Mouse (Mus musculus): ENCODE measurements around the gene Myom3. TPM values are rescaled to one million over a fixed set of nuclear protein-coding genes. Genes with fewer than 3 reads are reported as not detected.
"Not testable (repeated sequence)": the region's sequence is repeated elsewhere in the genome, so short reads cannot be mapped to it uniquely, and the experiment has no call there.

Gene Myom3
- 0.17 and 0.26 TPM in 2 replicates for polyA plus RNA-seq (2012; rRNA removed)

DNA sequence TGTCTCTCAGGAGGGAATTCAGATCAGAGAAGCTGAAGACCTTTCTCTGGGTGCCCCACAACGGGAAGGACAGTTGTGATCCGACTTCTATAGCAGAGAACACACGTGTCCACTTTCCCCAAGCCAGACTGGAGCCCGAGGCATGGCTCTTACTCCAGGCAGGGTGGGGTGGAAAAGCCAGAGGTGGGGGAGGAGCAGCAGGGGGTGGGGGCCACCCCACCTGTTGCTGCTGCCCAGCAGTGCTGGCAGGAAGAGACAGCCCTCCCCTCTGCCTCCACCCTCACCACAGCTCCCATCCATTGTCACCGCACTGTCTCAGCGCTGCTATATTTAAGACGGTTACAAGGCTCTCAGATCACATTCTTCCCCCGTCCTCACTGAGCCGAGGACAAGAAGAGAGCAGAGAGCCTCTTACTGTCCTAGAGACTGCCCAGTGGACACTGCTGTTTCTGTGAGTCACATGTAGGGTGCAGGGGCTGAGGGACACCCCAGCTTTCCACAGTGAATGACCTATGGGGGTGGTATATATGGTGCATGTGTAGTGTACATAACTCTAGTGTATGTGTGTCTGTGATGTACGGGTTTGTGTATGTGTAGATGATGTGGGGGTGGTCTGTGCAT lies at the start of gene Myom3:
Gene Myom3 (plus strand): TSS at position 360 of the 621 bp plus-strand sequence.
- 0 out of 2 replicates have a peak, but pooled peaks cover 3% of the 10 kb centered on the region for H3K4me1 ChIP-seq (ENCODE audit: control insufficient read depth, insufficient read depth, low read length)
- 58% methylated on average over 10 of the region's 10 CpGs for WGBS
- no peak for DNase-seq
- no peak within 1 kb of the TSS for H3K27ac ChIP-seq (ENCODE audit: insufficient read depth, low read length)
- no peak for TF ChIP-seq CTCF (IDR thresholded peaks at IDR 0.05; ENCODE audit: borderline replicate concordance, insufficient read depth, low read depth, low read length)
- TF ChIP-seq POLR2A (IDR thresholded peaks at IDR 0.05; ENCODE audit: borderline replicate concordance, insufficient read depth, low read length) = no peak
- H3K4me3 ChIP-seq (replicated peaks; ENCODE audit: insufficient read depth, low read depth, low read length) = no peak within 1 kb of the TSS
- no peaks in the 10 kb centered on the region; the same call in 1 of the 2 replicates for H3K27me3 ChIP-seq (ENCODE audit: control insufficient read depth, insufficient read depth, low read length)

- TF ChIP-seq POLR2A (IDR thresholded peaks at IDR 0.05; ENCODE audit: borderline replicate concordance, insufficient read depth, low read length) (no peak), CTCF (IDR thresholded peaks at IDR 0.05; ENCODE audit: borderline replicate concordance, insufficient read depth, low read depth, low read length) (no peak)
- DNase-seq = no peak
- WGBS = 85% methylated on average over 3 of the region's 3 CpGs
Measured at GRCm38 (mm10) chr4:135710392-135710791, 49.1 kb upstream of the Myom3 start.

DNA sequence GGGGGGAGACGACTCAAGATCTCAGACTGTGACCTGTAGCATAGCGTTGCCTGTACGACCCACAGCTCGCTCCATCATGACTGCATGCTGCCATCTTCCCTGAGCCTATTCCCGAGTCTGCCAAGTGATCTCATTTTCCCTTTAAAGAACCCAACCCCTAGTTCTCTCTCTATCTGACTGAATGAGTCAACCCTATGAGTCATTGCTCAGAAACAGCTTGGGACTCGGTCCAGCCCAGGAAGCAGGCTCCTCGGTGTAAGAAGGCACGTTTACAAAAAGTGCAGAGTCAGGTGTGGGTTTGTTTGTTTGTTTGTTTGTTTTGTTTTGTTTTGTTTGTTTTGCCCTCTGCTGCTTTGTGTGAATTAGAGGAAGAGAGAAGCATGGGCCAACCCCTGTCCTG lies 44.7 kb upstream of the Myom3 start:
- peak in 1 of 2 experiments; percentile 61 for DNase-seq
- Histone ChIP-seq H3K27me3 (ENCODE audit: control insufficient read depth, insufficient read depth, low read length) (no peaks in the 10 kb centered on the region), H3K27ac (ENCODE audit: insufficient read depth, low read length) (no peak overlapping the region), H3K4me3 (replicated peaks; ENCODE audit: insufficient read depth, low read depth, low read length) (no peak overlapping the region), H3K4me1 (ENCODE audit: control insufficient read depth, insufficient read depth, low read length) (no peaks in the 10 kb centered on the region)
- WGBS = 57% methylated on average over 8 of the region's 8 CpGs
- no peak for TF ChIP-seq CTCF (IDR thresholded peaks at IDR 0.05; ENCODE audit: borderline replicate concordance, insufficient read depth, low read depth, low read length)
- TF ChIP-seq POLR2A (IDR thresholded peaks at IDR 0.05; ENCODE audit: borderline replicate concordance, insufficient read depth, low read length) = no peak

More at GRCm38 (mm10) chr4:135710392-135710791, 49.1 kb upstream of the Myom3 start:
- no peak overlapping the region for H3K4me3 ChIP-seq (replicated peaks; ENCODE audit: insufficient read depth, low read depth, low read length)
- no peaks in the 10 kb centered on the region for H3K4me1 ChIP-seq (ENCODE audit: control insufficient read depth, insufficient read depth, low read length)
- no peak overlapping the region for H3K27ac ChIP-seq (ENCODE audit: insufficient read depth, low read length)
- no peaks in the 10 kb centered on the region for H3K27me3 ChIP-seq (ENCODE audit: control insufficient read depth, insufficient read depth, low read length)

DNA sequence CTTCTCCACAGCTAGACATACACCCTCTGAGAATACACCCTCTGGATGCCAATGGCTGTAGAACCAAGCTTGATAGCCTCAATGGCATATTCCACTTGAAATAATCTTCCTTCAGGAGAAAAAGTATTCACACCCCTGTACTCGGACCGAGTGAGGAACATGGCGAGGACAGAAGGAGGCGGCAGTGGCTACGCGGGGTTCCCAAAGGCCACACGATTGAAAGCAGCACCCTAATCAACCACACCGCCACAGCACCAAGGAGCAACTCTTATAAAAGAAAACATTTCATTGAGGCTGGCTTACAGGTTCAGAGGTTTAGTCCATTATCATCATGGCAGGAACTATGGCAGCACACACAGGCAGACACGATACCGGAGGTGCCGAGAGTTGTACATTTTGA lies 43.1 kb upstream of the Myom3 start:
- not testable (repeated sequence) for H3K27me3 ChIP-seq (ENCODE audit: control insufficient read depth, insufficient read depth, low read length); DNase-seq; H3K27ac ChIP-seq (ENCODE audit: insufficient read depth, low read length); H3K4me3 ChIP-seq (replicated peaks; ENCODE audit: insufficient read depth, low read depth, low read length); H3K4me1 ChIP-seq (ENCODE audit: control insufficient read depth, insufficient read depth, low read length)
- WGBS = 97% methylated on average over 11 of the region's 11 CpGs

DNA sequence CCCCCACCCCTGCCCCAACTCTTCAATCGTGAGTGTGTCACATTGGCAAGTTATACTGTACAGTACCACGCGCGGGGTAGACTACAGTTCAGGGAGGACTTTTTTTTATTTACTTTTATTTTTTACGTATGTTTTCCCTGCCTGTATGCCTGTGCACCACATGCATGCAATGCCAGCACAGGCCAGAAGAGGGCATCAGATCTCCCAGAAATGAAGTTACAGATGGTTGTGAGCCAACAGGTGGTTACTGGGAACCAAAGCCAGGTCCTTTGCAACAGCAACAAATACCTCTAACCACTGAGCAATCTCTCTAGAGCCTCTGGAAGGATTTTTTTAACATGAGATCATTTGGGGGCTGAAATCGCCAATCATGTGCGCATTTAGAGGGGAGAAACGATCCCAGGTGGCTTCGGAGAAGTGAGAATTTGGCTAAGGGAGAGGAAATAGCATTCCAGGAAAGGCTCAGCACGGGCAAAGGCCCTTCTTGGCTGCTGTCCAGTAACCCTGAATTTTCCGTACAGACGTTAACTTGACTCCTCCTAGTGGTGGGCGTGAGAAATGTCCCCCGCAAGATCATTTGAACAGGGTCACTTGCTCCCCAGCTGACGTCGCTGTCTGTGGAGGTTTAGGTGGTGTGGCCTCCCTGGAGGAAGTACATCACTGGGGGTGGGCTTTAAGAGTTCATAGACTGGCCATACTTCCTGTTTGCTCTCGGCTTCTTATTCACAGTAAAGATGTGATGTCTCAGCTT lies 36.8 kb upstream of the Myom3 start:
- Histone ChIP-seq H3K4me1 (ENCODE audit: control insufficient read depth, insufficient read depth, low read length) (peaks cover 8% of the 10 kb centered on the region), H3K4me3 (replicated peaks; ENCODE audit: insufficient read depth, low read depth, low read length) (no peak overlapping the region), H3K27ac (ENCODE audit: insufficient read depth, low read length) (no peak overlapping the region), H3K27me3 (ENCODE audit: control insufficient read depth, insufficient read depth, low read length) (no peaks in the 10 kb centered on the region)
- DNase-seq = no peak
- 64% methylated on average over 17 of the region's 17 CpGs for WGBS
- TF ChIP-seq CTCF (IDR thresholded peaks at IDR 0.05; ENCODE audit: borderline replicate concordance, insufficient read depth, low read depth, low read length) (no peak), POLR2A (IDR thresholded peaks at IDR 0.05; ENCODE audit: borderline replicate concordance, insufficient read depth, low read length) (no peak)

GRCm38 (mm10) chr4:135726416-135726815 lies 33.1 kb upstream of the Myom3 start:
- H3K27me3 ChIP-seq (ENCODE audit: control insufficient read depth, insufficient read depth, low read length) = no peaks in the 10 kb centered on the region
- peaks cover 18% of the 10 kb centered on the region for H3K4me1 ChIP-seq (ENCODE audit: control insufficient read depth, insufficient read depth, low read length)
- no peak overlapping the region for H3K4me3 ChIP-seq (replicated peaks; ENCODE audit: insufficient read depth, low read depth, low read length)
- no peak overlapping the region for H3K27ac ChIP-seq (ENCODE audit: insufficient read depth, low read length)
- TF ChIP-seq CTCF (IDR thresholded peaks at IDR 0.05; ENCODE audit: borderline replicate concordance, insufficient read depth, low read depth, low read length) = no peak
- no peak for TF ChIP-seq POLR2A (IDR thresholded peaks at IDR 0.05; ENCODE audit: borderline replicate concordance, insufficient read depth, low read length)
- 15% methylated on average over 11 of the region's 11 CpGs for WGBS
- DNase-seq = peak in 1 of 2 experiments; percentile 14

GRCm38 (mm10) chr4:135727817-135728216 lies 31.7 kb upstream of the Myom3 start, which contains the start of gene Il22ra1:
Gene Il22ra1, plus strand, starts transcription at chr4:135728172.
- Histone ChIP-seq H3K27me3 (ENCODE audit: control insufficient read depth, insufficient read depth, low read length) (no peaks in the 10 kb centered on the region), H3K4me1 (ENCODE audit: control insufficient read depth, insufficient read depth, low read length) (peaks cover 18% of the 10 kb centered on the region), H3K4me3 (replicated peaks; ENCODE audit: insufficient read depth, low read depth, low read length) (no peak within 1 kb of the TSS), H3K27ac (ENCODE audit: insufficient read depth, low read length) (no peak within 1 kb of the TSS)
- TF ChIP-seq POLR2A (IDR thresholded peaks at IDR 0.05; ENCODE audit: borderline replicate concordance, insufficient read depth, low read length) = no peak
- no peak for TF ChIP-seq CTCF (IDR thresholded peaks at IDR 0.05; ENCODE audit: borderline replicate concordance, insufficient read depth, low read depth, low read length)
- 73% methylated on average over 14 of the region's 14 CpGs for WGBS
- no peak for DNase-seq

GRCm38 (mm10) chr4:135730204-135730603 lies 29.3 kb upstream of the Myom3 start:
- no peak overlapping the region for H3K27ac ChIP-seq (ENCODE audit: insufficient read depth, low read length)
- no peaks in the 10 kb centered on the region for H3K27me3 ChIP-seq (ENCODE audit: control insufficient read depth, insufficient read depth, low read length)
- peak; percentile 55 to 70 for DNase-seq
- peaks cover 18% of the 10 kb centered on the region for H3K4me1 ChIP-seq (ENCODE audit: control insufficient read depth, insufficient read depth, low read length)
- H3K4me3 ChIP-seq (replicated peaks; ENCODE audit: insufficient read depth, low read depth, low read length) = no peak overlapping the region
- no peak for TF ChIP-seq POLR2A (IDR thresholded peaks at IDR 0.05; ENCODE audit: borderline replicate concordance, insufficient read depth, low read length)
- TF ChIP-seq CTCF (IDR thresholded peaks at IDR 0.05; ENCODE audit: borderline replicate concordance, insufficient read depth, low read depth, low read length) = no peak
- 12% methylated on average over 9 of the region's 9 CpGs for WGBS
